Comparison of ENCODE assay signal across 12 mouse cellular contexts in genomic region chr1:128643316-128643776, GRCm38 (mm10). TPM values are rescaled to one million over a fixed set of nuclear protein-coding genes. Genes with fewer than 3 reads are reported as not detected.
DNase-seq lines count a peak whose midpoint lies in the region; ATAC-seq and TF ChIP-seq lines count a peak whose summit lies in the region.
"Had no signal": no experiment of that assay in that cellular context is flagged by ENCODE, and none has a peak within 500 bp of the region (broad histone marks: within the 10 kb centered on the region; RNA-seq: fewer than 3 reads in every experiment).

No protein-coding gene starts in this region.

- peaks cover 7% of the 10 kb centered on the region for H3K4me1 ChIP-seq in intestine, embryonic 14.5 days (replicated peaks; ENCODE audit: control insufficient read depth, insufficient read depth, low read length)
- no peaks in the 10 kb centered on the region for H3K4me1 ChIP-seq in intestine, postnatal 0 days (replicated peaks; ENCODE audit: control insufficient read depth, insufficient read depth, low read length)
- H3K4me1 ChIP-seq in midbrain, embryonic 13.5 days (replicated peaks) = peaks cover 33% of the 10 kb centered on the region
- H3K4me1 ChIP-seq in midbrain, postnatal 0 days (ENCODE audit: insufficient read depth, low read length) = no peaks in the 10 kb centered on the region
- peaks cover 8% of the 10 kb centered on the region; the same call in 1 of the 2 replicates for H3K4me1 ChIP-seq in embryonic facial prominence, embryonic 14.5 days (ENCODE audit: control insufficient read depth, insufficient read depth, low read length)

- no peak overlapping the region for H3K4me3 ChIP-seq in intestine, embryonic 14.5 days (ENCODE audit: low read depth, low read length)
- H3K4me3 ChIP-seq in intestine, postnatal 0 days (ENCODE audit: low read depth, low read length) = no peak overlapping the region
- H3K4me3 ChIP-seq in midbrain, embryonic 13.5 days (replicated peaks) = no peak overlapping the region
- H3K4me3 ChIP-seq in midbrain, postnatal 0 days (ENCODE audit: low read depth, low read length) = no peak overlapping the region
- no peak overlapping the region for H3K4me3 ChIP-seq in embryonic facial prominence, embryonic 14.5 days (ENCODE audit: low read depth, low read length)
- H3K4me3 ChIP-seq: hindbrain, embryonic 15.5 days; neural tube, embryonic 12.5 days had no signal

- TF ChIP-seq CTCF in intestine, postnatal 0 days (IDR thresholded peaks at IDR 0.05; ENCODE audit: low read depth) = no peak
- TF ChIP-seq CTCF in midbrain, postnatal 0 days (IDR thresholded peaks at IDR 0.05) = no peak

- H3K9ac ChIP-seq in intestine, embryonic 14.5 days (ENCODE audit: low read length) = no peak overlapping the region
- no peak overlapping the region for H3K9ac ChIP-seq in intestine, postnatal 0 days (ENCODE audit: low read depth, low read length)
- no peak overlapping the region for H3K9ac ChIP-seq in midbrain, embryonic 13.5 days (replicated peaks)
- H3K9ac ChIP-seq in midbrain, postnatal 0 days (replicated peaks; ENCODE audit: low read length, poor library complexity, severe bottlenecking) = no peak overlapping the region
- H3K9ac ChIP-seq in embryonic facial prominence, embryonic 14.5 days (ENCODE audit: low read depth, low read length) = no peak overlapping the region
- H3K9ac ChIP-seq: hindbrain, embryonic 15.5 days; neural tube, embryonic 12.5 days had no signal

- no peak for ATAC-seq in intestine, embryonic 14.5 days (replicated peaks; ENCODE audit: low FRiP score, low TSS enrichment, low read depth)
- no peak for ATAC-seq in intestine, postnatal 0 days
- ATAC-seq in midbrain, embryonic 13.5 days = peak; percentile 9; the same call in 1 of the 2 replicates
- no peak for ATAC-seq in midbrain, postnatal 0 days (ENCODE audit: low FRiP score)
- ATAC-seq in embryonic facial prominence, embryonic 14.5 days (ENCODE audit: low read depth) = no peak; the same call in 1 of the 2 replicates

- H3K9me3 ChIP-seq in intestine, embryonic 14.5 days (ENCODE audit: control insufficient read depth, low read length) = no peaks in the 10 kb centered on the region
- no peaks in the 10 kb centered on the region for H3K9me3 ChIP-seq in intestine, postnatal 0 days (ENCODE audit: control insufficient read depth)
- H3K9me3 ChIP-seq in midbrain, embryonic 13.5 days = no peaks in the 10 kb centered on the region
- H3K9me3 ChIP-seq in midbrain, postnatal 0 days (ENCODE audit: low read length) = no peaks in the 10 kb centered on the region
- no peaks in the 10 kb centered on the region for H3K9me3 ChIP-seq in embryonic facial prominence, embryonic 14.5 days (ENCODE audit: control insufficient read depth, low read length)
- H3K9me3 ChIP-seq: hindbrain, embryonic 15.5 days; neural tube, embryonic 12.5 days had no signal

- 10% methylated on average over 4 of the region's 4 CpGs for WGBS in intestine, embryonic 14.5 days
- WGBS in intestine, postnatal 0 days = 18% methylated on average over 4 of the region's 4 CpGs
- 4% methylated on average over 4 of the region's 4 CpGs for WGBS in midbrain, embryonic 13.5 days
- 12% methylated on average over 4 of the region's 4 CpGs for WGBS in midbrain, postnatal 0 days
- 9% methylated on average over 4 of the region's 4 CpGs for WGBS in embryonic facial prominence, embryonic 14.5 days

- peak overlapping the region; percentile 19; the same call in 1 of the 2 replicates for H3K27ac ChIP-seq in intestine, embryonic 14.5 days (ENCODE audit: low read depth)
- H3K27ac ChIP-seq in intestine, postnatal 0 days (ENCODE audit: low read depth, low read length) = no peak overlapping the region
- H3K27ac ChIP-seq in midbrain, embryonic 13.5 days = no peak overlapping the region
- H3K27ac ChIP-seq in midbrain, postnatal 0 days (ENCODE audit: low read depth, low read length) = no peak overlapping the region
- H3K27ac ChIP-seq in embryonic facial prominence, embryonic 14.5 days (replicated peaks; ENCODE audit: low read depth, low read length) = no peak overlapping the region
- H3K27ac ChIP-seq: hindbrain, embryonic 15.5 days; macrophage; neural tube, embryonic 12.5 days had no signal

- intact Hi-C loops in left cerebral cortex, postnatal 36 days (cut with DNase I) = no loop called here

- no peaks in the 10 kb centered on the region for H3K27me3 ChIP-seq in intestine, embryonic 14.5 days (replicated peaks; ENCODE audit: control insufficient read depth, insufficient read depth, low read length)
- no peaks in the 10 kb centered on the region for H3K27me3 ChIP-seq in intestine, postnatal 0 days (replicated peaks; ENCODE audit: control insufficient read depth, insufficient read depth, low read length)
- peaks cover 1% of the 10 kb centered on the region; the same call in 1 of the 2 replicates for H3K27me3 ChIP-seq in midbrain, embryonic 13.5 days
- H3K27me3 ChIP-seq in midbrain, postnatal 0 days (ENCODE audit: insufficient read depth, low read length) = 0 out of 2 replicates have a peak, but pooled peaks cover under 1% of the 10 kb centered on the region
- no peaks in the 10 kb centered on the region for H3K27me3 ChIP-seq in embryonic facial prominence, embryonic 14.5 days (replicated peaks; ENCODE audit: control insufficient read depth, insufficient read depth, low read length)
- H3K27me3 ChIP-seq: hindbrain, embryonic 15.5 days; neural tube, embryonic 12.5 days had no signal

- H3K36me3 ChIP-seq in intestine, embryonic 14.5 days (ENCODE audit: control insufficient read depth, insufficient read depth, low read length) = no peaks in the 10 kb centered on the region
- H3K36me3 ChIP-seq in intestine, postnatal 0 days (ENCODE audit: control insufficient read depth, insufficient read depth) = no peaks in the 10 kb centered on the region
- no peaks in the 10 kb centered on the region for H3K36me3 ChIP-seq in midbrain, embryonic 13.5 days
- H3K36me3 ChIP-seq in midbrain, postnatal 0 days (ENCODE audit: insufficient read depth, low read length) = no peaks in the 10 kb centered on the region
- H3K36me3 ChIP-seq in embryonic facial prominence, embryonic 14.5 days (ENCODE audit: control insufficient read depth, insufficient read depth, low read length) = no peaks in the 10 kb centered on the region
- H3K36me3 ChIP-seq: hindbrain, embryonic 15.5 days; neural tube, embryonic 12.5 days had no signal

- DNase-seq in intestine, embryonic 14.5 days (ENCODE audit: low spot score) = no peak
- no peak for DNase-seq in midbrain, postnatal 0 days (ENCODE audit: low spot score)
- DNase-seq in embryonic facial prominence, embryonic 14.5 days (ENCODE audit: low spot score) = peak; percentile 64
- peak; percentile 8 for DNase-seq in skeletal muscle tissue, adult 2 months (ENCODE audit: low read depth, low spot score)
- DNase-seq in left cerebral cortex, postnatal 36 days (ENCODE audit: low spot score in 2 of 2) = no peak
- DNase-seq: cerebellum, adult 8-10 months; gastrocnemius, postnatal 25 days had no signal

- H3K4me2 ChIP-seq in intestine, embryonic 14.5 days (ENCODE audit: low read length) = no peak overlapping the region
- no peak overlapping the region for H3K4me2 ChIP-seq in intestine, postnatal 0 days (replicated peaks; ENCODE audit: low read depth)
- no peak overlapping the region for H3K4me2 ChIP-seq in midbrain, embryonic 13.5 days (replicated peaks)
- H3K4me2 ChIP-seq in midbrain, postnatal 0 days (ENCODE audit: low read depth, low read length, poor library complexity, severe bottlenecking) = no peak overlapping the region
- no peak overlapping the region for H3K4me2 ChIP-seq in embryonic facial prominence, embryonic 14.5 days (ENCODE audit: low read depth, low read length)
- H3K4me2 ChIP-seq: hindbrain, embryonic 15.5 days; neural tube, embryonic 12.5 days had no signal

RNA-seq across cellular contexts. Expression of gene Cxcr4, which starts 51.3 kb away (rescaled TPM):
- polyA plus RNA-seq in intestine, embryonic 14.5 days (2014; fragmentation: Nextera tagmentation; extraction: Ambion mirVana) = 4.0 and 5.6 TPM in 2 replicates
- 1.3 TPM in 2 replicates for polyA plus RNA-seq in intestine, postnatal 0 days (2015; fragmentation: Nextera tagmentation; extraction: Ambion mirVana)
- polyA plus RNA-seq in midbrain, embryonic 13.5 days (2015; fragmentation: Nextera tagmentation; extraction: Ambion mirVana) = 13.6 and 15.4 TPM in 2 replicates
- total RNA-seq in midbrain, postnatal 0 days (2014; rRNA removed) = 19.3 and 28.5 TPM in 2 replicates
- polyA plus RNA-seq in midbrain, postnatal 0 days (2015; fragmentation: Nextera tagmentation; extraction: Ambion mirVana) = 1.5 and 1.7 TPM in 2 replicates
- 6.7 and 7.1 TPM in 2 replicates for polyA plus RNA-seq in embryonic facial prominence, embryonic 14.5 days (2014; fragmentation: Nextera tagmentation; extraction: Ambion mirVana)
- total RNA-seq in left cerebral cortex, postnatal 36 days (2021) = 1 to 10 TPM; 1.5 to 1.6 TPM

Comparison
In these comparisons a context has a peak if more than half of its experiments do, and no peak if none do; other contexts are left out.
1. DNase-seq: peak in embryonic facial prominence, embryonic 14.5 days (single experiment) and skeletal muscle tissue, adult 2 months (single experiment); none in intestine, embryonic 14.5 days (single experiment), midbrain, postnatal 0 days (single experiment) and left cerebral cortex, postnatal 36 days (0 of 2).